Mouse (Mus musculus) heart, adult 11 months (tissue): ENCODE data around the gene Cdc42.
A peak's percentile ranks its signal among the peaks of the same experiment; 100 is the strongest.

Source experiments
- DNase-seq: peaks from one replicate; pipeline ENCODE4 v3.0.0; 2022

The Cdc42 gene

DNA sequence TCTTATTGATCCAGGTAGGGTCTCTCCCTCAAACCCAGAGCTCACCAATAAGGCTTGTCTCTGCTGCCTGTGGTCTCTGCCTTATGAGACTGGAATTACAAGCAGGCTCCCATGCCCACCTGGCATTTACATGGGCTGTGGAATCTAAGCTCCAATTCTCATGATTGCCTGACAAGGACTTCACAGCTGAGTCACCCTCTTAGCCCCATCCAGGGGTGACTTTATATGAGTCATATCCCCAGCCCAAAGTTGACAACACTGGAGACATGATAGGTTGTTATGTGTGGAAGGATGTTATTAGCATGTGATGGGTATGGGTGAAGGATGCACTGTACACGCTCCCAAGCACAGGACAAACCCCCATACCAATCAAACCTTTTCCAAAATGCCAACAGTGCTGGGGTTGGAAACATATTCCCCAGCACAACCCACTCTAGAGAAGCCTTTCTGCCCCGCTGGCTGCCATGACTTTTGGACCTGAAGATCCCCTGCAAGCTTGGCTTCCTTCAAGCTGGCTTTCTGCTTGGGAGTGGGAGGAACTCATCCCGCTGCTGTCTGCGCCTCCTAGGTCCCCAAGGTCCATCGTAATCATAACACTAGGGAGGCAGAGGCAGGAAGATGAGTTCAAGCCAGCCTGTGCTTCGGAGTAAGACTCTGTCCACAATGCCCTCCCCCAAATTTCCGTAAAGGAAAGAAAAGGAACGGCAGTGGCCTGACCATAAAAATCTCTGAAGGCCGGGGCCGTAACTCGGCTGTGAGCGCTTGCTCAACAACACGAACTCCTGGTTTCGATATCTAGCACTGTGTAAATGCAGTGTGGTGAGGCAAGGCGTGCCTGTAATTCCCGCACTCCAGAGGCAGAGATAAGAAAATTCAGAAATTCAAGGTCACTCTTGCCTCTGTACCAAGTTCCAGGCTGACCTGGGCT, 14.3 kb upstream of the Cdc42 start:
- peak; percentile 92 for DNase-seq

DNA sequence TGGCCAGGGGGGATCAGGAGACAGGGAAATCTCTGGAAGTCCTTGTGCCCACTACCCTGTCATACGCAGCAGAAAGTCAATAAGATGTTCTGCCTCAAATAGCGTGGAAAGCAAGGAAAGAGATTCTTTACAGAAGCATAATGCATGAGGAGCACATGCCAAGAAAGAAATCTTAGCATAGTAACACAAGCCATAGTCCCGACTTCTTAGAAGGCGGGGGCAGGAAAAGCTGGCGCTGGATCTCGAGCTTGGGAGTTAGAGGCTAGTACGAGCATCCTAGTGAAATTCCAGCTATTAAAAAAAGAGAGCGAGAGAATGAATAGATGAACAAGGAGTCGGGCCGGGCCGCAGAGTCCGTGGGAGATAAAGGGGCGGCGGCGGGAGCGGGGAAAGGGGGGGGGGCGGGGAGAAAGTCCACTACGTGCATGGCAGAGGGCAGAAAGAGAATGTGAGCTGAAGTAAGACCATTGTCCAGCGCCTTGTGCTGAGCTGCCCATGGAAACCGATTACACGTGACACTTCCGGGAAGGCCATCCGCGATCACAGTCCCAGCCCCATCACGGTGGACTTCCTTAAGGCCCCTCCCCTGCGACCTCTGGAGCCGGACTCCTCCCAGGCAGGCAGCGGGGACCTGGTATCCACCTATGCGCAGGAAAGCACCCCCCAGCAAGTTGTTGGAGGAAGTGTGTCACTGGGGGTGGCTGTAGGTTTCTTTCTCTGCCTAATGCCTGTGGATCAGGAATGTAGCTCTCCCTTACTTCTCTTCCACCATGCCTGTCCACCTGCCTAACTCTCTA, 12.6 kb upstream of the Cdc42 start:
- peak; percentile 98 for DNase-seq

DNA sequence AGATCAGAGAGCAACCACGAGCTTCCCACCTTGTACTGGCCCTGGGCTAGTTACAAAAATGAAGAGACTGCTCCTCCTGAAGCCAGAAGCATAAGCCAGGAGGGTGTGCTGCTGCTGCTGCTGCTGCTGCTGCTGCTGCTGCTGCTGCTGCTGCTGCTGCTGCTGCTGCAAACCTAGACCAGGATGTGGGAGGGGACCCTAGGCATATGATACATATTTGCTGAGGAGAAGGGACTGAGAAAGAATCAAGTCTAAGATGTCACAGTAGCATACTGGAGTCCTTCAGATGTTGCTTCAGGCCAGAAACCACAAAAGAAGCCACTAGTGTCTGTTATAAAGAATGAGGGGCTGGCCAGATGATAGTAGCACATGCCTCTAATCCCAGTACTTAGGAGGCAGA, 10.7 kb upstream of the Cdc42 start:
- peak; percentile 71 for DNase-seq

DNA sequence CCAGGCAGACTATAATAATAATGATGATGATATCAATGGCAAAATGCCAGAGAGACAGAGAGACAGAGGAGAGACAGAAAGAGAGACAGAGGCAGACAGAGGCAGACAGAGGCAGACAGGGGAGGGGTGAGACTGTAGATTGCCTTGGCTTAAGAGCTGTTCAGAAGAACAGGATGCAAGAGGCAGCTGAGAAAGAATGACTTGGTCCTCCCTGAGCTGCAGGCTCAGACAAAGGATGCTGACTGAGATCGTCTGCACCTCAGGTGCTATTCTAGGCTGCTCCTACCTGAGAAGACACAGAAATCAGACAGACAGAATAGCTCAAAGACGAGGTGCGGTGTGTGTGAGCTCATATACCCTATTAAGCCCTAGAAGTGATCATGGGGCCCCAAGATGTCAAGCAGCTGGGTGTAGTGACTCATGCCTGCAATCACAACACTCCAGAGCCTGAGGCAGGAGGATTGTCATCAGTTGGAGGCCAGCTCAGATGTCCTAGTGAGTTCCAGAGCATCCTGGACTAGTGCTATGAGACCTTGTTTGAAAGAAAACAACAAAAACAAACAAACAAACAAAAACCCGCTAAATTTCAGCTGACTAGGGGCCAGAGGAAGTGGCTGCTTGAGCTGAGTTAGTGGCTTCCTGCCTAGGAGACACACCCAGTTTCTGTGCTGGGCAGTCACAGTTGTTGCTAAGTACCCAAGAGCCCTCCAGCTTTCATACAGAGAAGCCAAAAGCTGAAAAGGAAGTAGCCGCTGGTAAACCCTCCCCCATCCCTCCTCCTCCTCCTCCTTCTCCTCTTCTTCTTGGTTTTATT, 10.0 kb upstream of the Cdc42 start:
- DNase-seq, result peak; percentile 99

DNA sequence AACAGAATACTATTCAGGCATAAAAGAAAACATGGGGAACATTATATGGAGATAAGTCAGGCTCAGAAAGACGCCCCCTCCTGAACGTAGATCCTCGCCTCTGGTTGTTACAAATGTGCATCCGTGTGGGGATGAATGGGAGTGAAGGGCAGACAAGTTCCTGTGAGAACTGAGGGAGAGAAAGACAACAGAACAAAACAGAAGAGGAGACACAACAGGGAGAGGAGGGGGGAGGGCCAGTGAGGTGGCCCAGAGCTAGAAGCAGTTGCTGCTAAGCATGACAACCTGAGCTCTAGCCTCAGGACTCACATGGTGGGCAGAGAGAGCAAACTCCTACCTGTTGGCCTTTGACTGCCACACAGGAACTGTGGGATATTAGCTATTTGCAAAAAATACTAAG, 8.6 kb upstream of the Cdc42 start:
- peak; percentile 79 for DNase-seq

DNA sequence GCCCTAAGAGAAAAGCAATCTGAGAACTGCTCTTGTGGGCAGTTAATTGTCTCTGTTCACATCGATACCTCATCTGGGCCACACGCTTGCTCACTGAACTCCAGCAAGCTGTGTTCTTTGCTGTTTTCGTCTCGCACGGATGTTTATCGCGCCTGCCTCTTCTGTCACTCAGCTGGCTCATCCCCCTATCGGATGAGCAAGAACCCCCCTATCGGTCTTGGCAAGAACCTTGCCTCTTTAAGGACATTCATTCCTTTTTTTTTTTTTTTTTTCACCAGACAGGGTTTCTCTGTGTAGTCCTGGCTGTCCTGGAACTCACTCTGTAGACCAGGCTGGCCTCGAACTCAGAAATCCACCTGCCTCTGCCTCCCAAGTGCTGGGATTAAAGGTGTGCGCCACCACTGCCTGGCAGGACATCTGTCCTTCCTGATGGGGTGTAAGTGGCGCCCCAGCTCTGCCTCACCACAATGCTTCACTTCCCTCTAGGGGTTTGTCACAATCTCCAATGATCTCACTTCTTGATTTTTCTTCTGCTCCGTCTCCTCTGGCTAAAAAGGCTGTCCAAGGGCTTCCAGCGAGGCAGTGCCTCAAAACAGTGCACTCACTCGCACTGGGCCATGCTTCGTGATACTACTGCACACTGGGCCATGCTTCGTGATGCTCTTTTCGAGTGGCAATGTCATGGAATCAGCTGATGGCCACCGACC, 8.0 kb upstream of the Cdc42 start:
- DNase-seq, result peak; percentile 96

DNA sequence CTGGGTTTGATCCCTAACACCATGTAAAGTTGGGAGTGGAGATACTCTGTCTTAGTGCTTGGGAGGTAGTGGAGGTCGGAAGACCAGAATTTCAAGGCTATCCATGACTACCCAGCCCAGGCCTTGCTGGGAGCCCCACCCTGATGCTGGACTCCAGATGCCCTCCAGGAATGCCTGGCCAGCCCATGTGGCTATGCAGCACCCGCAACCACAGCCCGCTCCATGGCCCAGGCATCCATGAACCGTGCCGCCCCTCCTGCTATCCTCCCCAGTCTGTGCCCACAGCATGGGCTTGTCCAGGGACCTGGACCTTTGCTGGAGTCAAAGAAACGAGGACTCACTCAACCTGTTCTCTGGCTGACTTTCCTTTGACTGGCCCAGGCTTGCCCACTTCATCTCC, 7.3 kb upstream of the Cdc42 start:
- peak; percentile 85 for DNase-seq

DNA sequence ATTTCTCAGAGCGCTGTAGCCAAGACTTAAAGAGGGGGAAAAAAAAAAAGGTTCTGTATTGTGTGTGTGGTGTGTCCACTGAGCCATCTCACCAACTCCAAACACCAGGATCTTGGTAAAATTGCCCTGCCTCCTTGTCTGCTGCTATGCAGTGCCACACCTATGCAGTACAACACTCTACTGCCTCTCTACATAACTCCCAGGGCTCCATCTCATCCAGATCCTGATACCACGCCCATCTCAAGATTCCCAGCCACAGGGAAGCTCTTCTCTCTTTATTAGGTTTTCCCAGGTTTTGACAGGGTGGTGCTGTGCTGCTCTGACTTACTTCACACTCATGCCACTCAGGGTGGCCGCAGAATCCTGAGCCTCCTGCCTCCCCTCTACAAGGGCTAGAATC, 3.5 kb upstream of the Cdc42 start:
- DNase-seq, result peak; percentile 71

DNA sequence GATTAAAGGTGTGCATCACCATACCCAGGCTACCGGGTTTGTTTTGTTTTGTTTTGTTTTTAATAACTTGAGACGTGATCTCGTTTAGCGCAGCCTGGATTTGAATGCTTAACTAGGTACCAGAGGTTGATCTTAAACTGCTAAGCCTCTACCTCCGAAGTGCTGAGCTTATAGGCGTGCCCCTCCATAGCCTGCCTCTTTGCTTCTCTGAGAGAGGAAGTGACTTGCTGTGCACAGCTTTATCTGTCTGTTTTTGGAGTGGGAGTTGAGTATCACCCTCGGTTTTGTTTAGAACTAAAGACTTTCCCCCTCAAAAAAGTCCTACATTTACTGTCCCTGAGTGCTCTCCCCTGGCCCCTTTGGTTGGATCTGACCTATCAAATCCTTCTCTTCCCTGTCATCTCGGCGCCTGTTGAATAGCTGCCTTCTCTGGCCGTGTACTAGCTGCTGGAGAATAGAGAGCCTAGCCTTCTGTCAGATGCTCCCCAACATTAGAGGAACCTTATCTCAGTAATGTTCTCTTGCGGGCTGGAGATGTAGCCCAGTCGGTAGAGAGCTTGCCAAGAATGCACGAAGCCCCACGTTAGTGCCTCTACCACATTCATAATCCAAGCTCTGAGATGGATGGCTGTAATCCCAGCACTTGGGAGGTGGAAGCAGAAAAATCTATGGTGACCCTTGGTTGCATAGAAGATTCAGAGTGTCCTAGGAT, 927 bp upstream of the Cdc42 start:
- peak; percentile 93 for DNase-seq

DNA sequence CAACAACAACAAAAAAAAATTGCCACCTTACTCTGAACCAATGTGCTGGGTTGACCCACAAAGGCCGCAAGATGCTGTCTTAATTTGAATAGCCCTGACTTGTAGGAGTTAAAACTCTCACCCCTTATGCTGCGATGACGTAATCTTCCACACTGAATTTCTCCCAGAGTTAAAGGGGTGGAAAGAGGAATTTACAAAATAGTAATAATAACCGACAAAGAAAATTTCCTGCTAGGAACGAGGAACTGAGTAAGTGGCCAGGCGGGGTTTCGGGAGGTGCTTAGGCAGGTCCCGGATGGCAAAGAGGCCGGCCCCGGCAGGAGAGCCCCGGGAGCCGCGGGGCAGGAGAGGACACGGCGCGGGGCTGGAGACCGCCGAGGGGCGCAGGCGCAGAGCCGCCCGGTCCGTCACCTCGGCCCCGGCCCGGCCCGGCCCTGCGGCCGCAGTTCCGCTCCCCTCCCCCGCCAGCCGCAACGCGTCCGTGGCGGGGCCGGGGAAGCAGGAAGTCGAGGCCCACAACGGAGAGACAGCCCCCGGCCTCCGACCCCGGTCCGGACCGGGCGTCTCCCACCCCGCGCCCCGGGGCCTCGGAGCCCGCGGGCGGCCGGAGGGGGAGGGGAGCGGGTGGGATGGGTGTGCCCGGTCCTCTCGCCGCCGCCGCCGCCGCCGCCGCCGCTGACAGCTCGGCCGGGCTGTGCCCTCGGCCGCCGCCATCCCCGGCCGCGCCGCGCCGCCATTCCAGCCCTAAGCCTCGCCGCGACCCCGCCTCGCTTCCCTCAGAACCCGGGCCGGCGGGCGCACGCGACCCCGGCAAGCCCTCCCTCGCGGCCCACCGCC, 628 bp downstream of the Cdc42 start:
- DNase-seq, result peak; percentile 99

DNA sequence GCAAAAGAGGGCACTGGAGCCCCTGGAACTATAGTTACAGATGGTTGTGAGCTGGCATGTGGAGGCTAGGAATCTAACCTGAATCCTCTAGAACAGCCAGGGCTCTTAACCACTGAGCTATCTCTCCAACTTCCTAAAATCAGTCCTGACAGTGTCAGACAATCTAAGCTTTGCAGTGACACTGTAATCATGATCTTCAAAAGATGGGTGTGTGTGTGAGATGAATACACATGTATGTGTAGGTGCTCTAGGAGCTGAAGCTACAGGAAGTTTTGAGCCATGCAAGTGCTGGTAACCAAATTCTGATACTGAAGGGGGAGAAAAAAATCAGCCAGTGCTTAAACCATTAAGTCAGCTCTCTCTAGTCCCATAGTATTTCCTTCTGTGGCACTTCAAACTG, 6.9 kb downstream of the Cdc42 start:
- peak; percentile 62 for DNase-seq

DNA sequence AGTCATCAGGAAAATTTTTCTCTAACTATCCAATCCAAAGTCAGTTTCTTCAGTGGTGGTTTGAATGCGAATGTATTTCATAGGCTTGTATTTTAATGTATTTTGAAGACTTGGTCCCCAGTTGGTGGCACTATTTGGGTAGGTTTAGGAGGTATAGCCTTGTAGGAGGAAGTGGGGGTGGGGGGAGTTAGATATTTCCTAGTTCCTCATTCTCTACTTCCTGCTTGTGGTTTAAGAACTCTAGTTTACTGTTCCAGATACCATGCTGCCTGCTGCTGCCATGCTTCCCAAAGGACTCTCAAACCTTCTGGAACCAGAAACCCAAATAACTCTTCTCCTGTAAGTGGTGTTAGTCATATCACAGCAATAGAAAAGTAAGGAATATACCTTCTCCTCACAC, 11.7 kb downstream of the Cdc42 start:
- DNase-seq, result peak; percentile 82

DNA sequence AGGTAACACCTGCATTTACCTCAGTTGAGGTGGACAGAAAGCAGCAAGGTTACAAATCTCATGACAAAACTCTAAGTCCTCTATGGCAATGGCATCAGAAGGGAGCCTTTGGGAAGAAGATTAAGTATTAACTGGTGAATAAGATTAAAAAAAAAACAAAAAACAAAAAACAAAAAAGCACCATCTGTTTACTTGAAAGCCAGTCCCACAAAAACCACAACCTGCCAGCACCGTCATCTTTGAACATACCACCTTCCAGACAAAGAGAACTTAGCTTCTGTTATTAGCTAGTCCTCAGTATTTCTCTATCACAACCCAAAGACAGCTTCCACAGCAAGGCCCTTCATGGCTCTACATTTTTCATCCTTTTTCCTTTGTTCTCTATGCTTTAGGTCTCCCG, 12.4 kb downstream of the Cdc42 start:
- DNase-seq, result peak; percentile 70

DNA sequence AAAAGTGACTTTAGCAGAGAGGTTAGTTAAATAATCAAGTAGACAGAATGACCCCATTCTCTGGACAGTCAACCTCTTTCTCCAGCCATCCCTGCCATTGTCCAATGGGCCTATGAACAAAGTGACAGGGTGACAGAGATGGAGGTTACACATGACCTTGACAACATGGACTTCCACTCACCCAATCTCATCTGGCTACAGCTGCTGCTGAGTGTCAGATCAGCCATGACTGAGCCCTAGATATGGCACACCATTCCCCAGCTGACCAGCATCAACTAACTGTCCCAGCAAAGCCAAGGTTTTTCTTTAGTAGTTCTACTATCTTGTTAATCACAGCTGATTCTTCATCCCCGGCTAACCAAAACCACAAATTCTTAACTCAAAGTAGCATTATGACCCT, 14.7 kb downstream of the Cdc42 start:
- DNase-seq, result peak; percentile 66

DNA sequence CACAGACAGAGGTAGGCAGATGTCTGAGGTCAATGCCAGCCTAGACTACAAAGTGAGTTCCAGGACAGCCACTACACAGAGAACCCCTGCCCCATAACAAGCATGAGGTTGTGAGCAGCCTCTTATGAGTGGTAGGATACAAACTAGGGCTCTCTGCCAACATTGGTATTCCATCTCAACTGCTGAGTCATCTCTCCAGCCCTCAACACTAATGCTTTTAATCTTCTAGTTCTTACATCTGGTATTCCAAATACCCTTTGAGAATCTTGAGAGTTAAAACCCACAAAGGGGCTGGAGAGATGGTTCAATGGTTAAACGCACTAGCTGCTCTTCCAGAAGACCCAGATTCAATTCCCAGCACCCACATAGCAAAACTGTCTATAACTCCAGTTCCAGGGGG, 18.1 kb downstream of the Cdc42 start:
- peak; percentile 79 for DNase-seq

DNA sequence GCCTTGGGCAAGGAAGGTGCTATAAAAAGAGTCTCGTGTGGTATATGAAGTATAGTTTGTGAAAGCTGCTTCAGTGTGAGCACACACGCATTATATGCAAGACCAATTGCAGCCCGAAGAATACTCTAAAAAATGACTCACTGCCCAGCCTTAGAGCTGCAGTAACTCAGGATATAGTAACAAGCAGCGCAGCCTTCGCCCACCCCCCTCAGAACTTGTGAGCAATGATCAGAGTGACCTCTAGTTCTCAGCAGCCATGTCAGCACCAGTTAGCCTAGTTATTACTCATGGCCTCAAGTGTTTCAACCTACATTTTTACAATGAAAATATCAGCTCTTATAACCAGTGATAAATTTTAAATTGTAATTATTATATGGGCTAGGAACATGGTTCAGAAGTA, 21.1 kb downstream of the Cdc42 start:
- DNase-seq, result peak; percentile 59

DNA sequence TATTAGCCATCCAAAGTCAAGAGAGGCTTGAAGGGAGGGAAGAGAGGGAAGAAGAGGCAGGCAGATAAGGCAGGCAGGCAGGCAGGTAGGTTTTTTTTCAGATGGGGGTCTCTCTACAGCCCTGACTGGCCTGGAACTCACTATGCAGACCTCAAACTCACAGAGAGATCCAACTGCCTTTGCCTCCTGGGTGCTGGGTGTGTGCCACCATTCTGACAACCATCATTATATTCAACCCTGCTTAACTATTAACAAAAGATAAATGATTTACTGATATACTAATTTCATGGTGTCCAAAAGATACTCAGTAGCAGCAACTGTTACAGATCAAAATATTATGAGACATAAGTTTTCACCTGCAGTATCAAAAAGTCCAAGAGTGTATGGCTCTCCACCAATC, 25.5 kb downstream of the Cdc42 start:
- peak; percentile 86 for DNase-seq

DNA sequence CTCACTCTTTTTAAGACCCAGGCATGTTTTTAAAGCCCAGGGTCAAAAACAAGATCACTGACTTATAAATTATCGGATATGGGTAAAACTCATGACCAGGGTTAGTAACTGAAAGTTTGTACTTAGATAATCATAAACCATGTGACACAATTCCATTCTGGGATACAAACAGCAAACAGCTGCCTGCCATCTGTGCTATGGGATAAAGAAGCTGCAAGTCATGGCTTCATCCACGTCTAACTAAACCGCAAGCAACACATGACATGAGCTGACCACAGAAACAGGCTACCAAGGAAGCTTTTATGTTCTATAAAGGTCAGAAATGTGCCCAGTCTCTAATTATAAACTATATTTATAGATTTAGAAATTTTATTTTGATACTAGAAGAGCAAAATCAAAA, 31.0 kb downstream of the Cdc42 start:
- DNase-seq, result peak; percentile 91

DNA sequence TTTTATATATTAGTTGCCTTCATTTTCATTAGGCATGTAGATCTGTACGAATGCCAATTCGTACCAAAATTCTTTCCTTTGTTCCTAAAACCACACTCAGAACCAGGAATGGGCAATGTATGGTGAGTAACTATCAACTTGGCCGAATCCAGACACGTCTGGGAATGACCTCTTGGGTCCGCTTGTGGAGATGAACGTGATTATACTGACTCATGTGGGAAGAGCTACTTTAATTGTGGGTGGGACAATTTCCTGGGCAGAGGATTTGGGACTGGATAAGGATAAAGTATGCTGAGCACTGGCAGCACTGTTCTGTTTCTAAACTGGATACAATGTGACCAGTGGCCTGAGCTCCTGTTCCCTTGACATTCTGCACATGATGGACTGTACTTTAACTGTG, 32.6 kb downstream of the Cdc42 start:
- peak; percentile 84 for DNase-seq

DNA sequence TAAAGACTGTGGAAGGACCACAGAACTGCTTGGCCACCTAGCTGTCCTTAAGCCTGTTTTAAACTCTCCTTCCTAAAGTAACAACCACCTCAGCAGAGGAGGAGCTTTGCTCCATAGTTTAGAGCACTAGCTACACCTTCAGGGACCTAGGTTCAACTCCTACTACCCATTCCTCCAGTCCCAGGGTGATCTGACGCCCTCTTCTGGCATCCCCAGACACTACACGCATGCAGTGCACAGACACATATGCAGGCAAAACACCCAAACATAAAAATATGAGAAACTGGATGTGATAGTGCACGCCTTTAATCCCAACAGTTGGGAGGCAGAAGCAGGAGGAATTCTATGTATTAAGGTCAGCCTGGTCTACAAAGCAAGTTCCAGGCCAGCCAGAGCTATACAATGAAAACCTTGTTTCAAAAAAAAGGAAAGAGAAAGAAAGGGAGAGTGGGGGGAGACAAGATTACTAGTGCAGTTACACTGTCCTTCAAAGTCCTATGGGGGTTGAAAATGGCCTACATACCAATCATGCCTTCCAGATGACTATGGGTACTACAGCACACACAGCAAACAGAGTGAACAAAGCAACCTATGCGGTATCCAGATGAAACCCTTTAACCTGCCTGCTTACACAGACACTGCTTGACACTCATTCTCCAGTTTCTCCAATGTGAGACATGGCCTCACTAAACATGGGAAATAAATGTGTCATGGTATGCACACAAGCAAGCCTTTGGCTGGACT, 41.3 kb downstream of the Cdc42 start:
- DNase-seq, result peak; percentile 58
